Mouse (Mus musculus) forelimb bud, embryonic 11.5 days (tissue): ENCODE results near the gene Theg.
A peak's percentile ranks its signal among the peaks of the same experiment; 100 is the strongest.

Experiments
- DNase-seq: peaks from one replicate; pipeline ENCODE4 v3.0.0-alpha.2; 2012; ENCODE audit warnings: low read depth, low spot score

Theg gene

GRCm38 (mm10) chr10:79556951-79557350 is 30.2 kb downstream of the Theg start:
- DNase-seq, result no peak

GRCm38 (mm10) chr10:79555238-79555724 is 31.9 kb downstream of the Theg start:
- no peak for DNase-seq

- DNase-seq, result peak; percentile 56
These were observed 32.5 kb downstream of the Theg start, which contains the start of gene Mier2 for GRCm38 (mm10) chr10:79554330-79555237. Mier2 (minus strand) TSS chr10:79555199.

- DNase-seq, result no peak
These were observed 33.4 kb downstream of the Theg start for GRCm38 (mm10) chr10:79553691-79554090.

- DNase-seq, result no peak
These were observed 34.0 kb downstream of the Theg start for GRCm38 (mm10) chr10:79553176-79553575.

- DNase-seq, result no peak
These were observed 34.6 kb downstream of the Theg start for GRCm38 (mm10) chr10:79552531-79552930.

GRCm38 (mm10) chr10:79550366-79550765 is 36.8 kb downstream of the Theg start:
- no peak for DNase-seq

- no peak for DNase-seq
These were observed 38.0 kb downstream of the Theg start for GRCm38 (mm10) chr10:79548971-79549723.

DNA sequence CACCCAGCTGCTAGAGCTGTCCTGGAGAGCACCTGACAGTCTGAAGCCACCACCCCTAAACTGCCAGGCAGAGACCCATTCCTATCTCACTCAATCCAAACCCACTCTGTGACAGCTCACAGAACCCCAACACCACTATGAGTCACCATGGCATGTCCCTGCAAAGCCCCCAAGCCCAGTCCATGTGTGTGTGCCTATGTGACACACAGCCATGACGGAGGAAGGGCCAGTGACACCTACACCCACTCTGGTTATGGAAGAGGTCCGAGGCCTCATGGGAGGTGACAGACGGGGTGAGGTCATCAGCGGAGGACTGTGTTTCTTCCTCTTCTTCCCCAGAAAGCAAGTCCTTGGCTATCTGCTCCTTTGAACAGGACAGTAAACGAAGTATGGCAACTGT is 38.6 kb downstream of the Theg start:
- no peak for DNase-seq

DNA sequence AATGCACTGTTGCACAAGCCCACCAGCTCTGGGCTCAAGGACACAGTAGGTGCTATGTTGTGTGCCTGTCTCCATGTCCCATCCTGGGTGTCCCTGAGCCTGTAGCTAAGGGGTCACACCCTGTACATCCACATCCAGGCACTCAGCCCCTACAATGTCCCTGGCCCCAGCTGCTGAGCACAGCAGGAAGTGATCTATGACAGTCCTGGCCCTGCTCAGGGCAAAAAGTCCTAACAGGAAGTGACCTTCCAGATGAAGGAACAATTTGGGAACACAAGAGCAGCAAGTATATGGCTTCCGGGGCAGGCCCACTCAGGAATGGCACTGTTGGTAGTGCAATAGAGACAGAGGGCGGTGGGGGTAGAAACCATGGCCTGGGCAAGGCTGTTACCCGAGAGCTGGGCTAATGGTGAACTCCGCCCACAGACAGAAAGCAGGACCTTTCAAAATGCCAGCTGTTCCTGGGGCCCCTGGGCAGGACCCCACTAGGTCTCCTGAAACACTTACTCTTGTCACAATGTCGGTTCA is 39.9 kb downstream of the Theg start:
- no peak for DNase-seq

- no peak for DNase-seq
These were observed 40.6 kb downstream of the Theg start for GRCm38 (mm10) chr10:79546483-79546882.

- DNase-seq, result no peak
These were observed 41.2 kb downstream of the Theg start for GRCm38 (mm10) chr10:79545891-79546290.

GRCm38 (mm10) chr10:79544631-79545030 is 42.5 kb downstream of the Theg start:
- DNase-seq, result no peak

DNA sequence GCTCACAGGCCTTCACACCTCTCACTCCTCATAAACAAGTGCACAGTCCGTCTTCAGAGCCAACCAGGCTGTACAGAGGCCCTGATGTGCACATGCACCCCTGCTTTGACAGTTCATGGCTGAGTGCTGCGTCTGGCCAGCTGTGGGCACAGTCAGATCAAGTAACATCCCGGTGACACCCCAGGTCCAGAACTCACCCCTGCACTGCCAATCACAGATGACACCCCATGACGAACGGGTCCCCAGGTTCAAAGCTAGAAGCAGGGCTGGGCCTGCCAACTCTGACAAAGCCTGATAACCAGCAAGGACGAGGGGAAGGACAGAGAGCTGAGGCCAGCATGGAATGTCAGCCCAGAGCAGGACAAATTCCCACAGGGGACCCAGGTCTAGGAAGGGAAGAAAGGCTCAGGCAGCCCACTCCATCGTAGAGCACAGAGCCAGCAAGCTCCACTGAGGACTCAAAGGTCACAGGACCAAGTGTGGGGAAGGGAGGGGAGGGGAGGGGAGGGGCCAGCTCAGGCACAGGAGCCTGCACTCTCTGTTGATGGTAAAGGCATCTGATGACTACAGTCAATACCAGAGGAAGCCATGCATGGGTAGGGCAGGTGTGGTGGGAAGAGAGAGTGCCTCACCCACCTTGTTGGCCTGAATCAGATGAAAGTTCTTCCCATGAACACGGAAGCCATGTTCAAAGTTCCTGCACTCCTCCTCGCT is 43.1 kb downstream of the Theg start:
- no peak for DNase-seq

GRCm38 (mm10) chr10:79542171-79542570 is 45.0 kb downstream of the Theg start:
- DNase-seq, result no peak

DNA sequence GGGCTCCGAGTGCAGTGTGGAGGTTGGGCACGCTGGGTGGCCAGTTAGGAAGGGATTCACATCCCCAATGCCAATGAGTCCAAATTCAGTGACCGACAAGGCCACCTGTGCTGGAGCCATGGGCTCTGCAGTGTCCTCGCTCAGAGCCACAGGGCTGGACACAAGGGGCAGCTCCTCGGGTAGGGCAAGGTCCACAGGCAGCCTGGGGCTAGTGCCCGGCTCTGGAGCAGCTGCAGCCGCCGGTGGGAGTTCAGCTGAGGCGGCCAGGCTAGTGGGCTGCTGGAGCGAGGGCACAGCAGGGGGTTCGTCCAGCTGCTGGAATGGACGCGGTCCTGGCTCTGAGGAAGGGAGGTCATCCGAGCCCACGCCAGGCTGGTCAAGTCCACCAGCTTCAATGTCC is 45.6 kb downstream of the Theg start:
- no peak for DNase-seq

GRCm38 (mm10) chr10:79540746-79541145 is 46.4 kb downstream of the Theg start:
- no peak for DNase-seq

GRCm38 (mm10) chr10:79539701-79540495 is 47.2 kb downstream of the Theg start:
- DNase-seq, result no peak

DNA sequence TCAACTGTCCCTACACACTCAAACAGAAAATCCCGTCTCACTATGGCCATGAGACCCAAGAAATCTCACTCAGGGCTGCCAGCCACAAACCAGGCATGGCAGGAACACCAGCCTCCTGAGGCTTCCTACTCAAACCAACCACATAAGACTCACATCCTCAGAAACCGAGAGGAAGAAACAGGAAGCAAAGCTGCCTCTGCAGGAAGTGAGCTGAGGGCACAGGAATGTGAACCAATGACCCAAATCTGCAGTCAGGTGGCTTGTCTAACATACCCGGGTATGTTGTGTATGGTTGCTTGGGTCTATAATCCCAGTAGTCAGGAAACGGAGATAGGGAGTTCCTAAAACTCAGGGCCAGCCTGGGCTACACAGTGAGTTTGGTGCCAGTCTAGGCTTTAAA is 48.3 kb downstream of the Theg start:
- no peak for DNase-seq

DNA sequence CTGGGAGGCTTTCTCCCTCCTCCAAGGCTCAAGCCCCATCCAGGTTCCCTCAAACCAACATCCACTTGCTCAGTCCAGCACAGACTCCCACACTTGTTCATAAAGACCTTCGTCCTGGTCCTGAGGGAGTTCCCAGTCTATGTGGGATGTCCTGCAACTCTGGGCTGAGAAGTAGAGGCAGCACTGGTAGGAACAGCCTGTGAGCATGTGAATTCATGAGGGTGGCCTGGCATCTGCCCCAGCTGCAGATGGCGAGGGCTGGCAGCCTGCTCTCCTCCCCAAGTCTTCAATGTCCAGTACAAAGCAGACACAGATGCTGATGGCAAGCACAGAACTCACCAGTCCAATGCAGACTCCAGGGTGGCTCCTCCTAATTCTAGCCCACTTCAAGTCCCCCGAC is 48.8 kb downstream of the Theg start:
- DNase-seq, result no peak

DNA sequence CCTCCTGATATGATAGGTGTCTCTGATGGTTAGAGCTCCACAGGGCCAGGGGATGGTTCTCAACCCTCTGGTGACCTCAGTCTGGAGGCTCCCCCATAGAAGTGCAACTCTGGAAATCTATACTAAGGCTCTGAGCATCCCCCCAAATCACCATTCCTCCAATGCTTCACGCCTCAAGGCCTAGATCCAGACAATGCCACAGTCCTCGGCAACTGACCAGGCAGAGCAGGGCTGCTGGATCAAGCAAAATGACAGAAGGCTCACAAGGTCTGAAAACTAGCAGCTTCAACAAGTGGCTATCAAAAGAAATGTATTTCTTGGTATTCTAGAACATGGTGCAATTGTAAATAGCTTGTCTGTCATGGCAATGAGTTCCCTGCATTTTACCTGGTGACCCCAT is 49.4 kb downstream of the Theg start:
- no peak for DNase-seq
